Mouse (Mus musculus): Measurements from ENCODE around the gene Kif15. TPM values are rescaled to one million over a fixed set of nuclear protein-coding genes. Genes with fewer than 3 reads are reported as not detected.
A peak's percentile ranks its signal among the peaks of the same experiment; 100 is the strongest.

Kif15 gene
- 44.9 and 60.3 TPM in 2 replicates for polyA plus RNA-seq (2012; rRNA removed)
- polyA plus RNA-seq (2014; fragmentation: Nextera tagmentation; extraction: Ambion mirVana): 36.6 and 39.6 TPM in 2 replicates

DNA sequence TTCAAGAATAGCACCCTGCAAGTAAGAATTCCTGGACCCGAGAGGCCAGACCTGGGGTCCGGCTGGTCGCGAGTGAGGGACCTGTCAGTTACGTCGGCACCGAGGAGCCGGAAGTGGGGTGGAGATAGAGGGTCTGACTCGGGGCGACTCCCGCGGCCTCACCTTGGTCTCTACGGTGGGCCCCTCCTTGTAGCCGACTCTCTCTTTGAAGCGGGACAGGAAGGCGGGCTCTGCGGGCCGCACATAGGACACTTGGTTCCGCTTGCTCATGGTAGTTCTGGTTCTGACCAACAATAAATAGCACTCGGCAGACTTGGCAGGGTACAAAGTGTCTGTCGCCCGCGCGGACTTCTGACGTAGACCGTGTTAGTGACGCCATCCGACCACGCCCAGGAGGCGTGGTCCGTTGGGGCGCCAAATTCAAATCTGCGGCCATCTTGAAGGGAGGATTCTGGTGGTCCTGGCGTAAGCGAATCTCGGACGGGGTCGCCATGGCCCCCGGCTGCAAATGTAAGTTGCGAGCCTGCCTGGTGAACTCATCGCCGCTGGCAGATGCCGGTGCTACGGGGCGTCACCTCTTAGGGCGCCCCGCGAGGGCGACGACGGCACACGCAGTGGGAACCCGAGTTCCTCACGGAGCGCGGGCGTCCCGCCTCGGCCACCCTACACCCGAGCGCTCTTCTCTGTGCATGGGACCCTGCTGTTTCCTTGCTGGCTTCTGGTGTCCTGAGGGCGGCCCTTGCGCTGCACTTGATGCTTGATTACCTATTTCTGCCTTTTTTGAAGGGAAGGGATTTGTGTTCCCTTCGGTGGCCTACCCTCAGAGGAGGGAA, at the start of gene Kif15, which contains the start of gene 1110059G10Rik:
Gene Kif15 (plus strand): TSS at position 404 of the 833 bp plus-strand sequence.
Gene 1110059G10Rik (minus strand): TSS at position 358 of the 833 bp plus-strand sequence.
- H3K4me3 ChIP-seq (replicated peaks; ENCODE audit: low read length): peak within 1 kb of the TSS; percentile 89
- peak within 1 kb of the TSS; percentile 83 for H3K9ac ChIP-seq (ENCODE audit: low read depth, low read length, severe bottlenecking)
- peak; percentile 98 for ATAC-seq (ENCODE audit: low FRiP score, low read depth)
- no peaks in the 10 kb centered on the region for H3K9me3 ChIP-seq (ENCODE audit: control insufficient read depth, low read length)
- WGBS: under 1% methylated on average over 54 of the region's 64 CpGs
- peaks cover 9% of the 10 kb centered on the region for H3K4me1 ChIP-seq (ENCODE audit: control insufficient read depth, insufficient read depth, low read length)
- peak within 1 kb of the TSS; percentile 83 for H3K4me2 ChIP-seq (replicated peaks; ENCODE audit: low read depth, low read length, severe bottlenecking)
- peaks cover 15% of the 10 kb centered on the region for H3K36me3 ChIP-seq (ENCODE audit: control insufficient read depth, insufficient read depth, low read length)
- H3K27me3 ChIP-seq (ENCODE audit: control insufficient read depth, insufficient read depth, low read length): no peaks in the 10 kb centered on the region
- H3K27ac ChIP-seq (replicated peaks; ENCODE audit: low read depth, low read length): peak within 1 kb of the TSS; percentile 73
- TF ChIP-seq POLR2A (IDR thresholded peaks at IDR 0.05; ENCODE audit: borderline replicate concordance, extremely low read depth, insufficient read depth, insufficient read length): 0 out of 2 replicates have a peak, but pooled peaks have one; percentile 38
- DNase-seq (ENCODE audit: low spot score): peak; percentile 95

DNA sequence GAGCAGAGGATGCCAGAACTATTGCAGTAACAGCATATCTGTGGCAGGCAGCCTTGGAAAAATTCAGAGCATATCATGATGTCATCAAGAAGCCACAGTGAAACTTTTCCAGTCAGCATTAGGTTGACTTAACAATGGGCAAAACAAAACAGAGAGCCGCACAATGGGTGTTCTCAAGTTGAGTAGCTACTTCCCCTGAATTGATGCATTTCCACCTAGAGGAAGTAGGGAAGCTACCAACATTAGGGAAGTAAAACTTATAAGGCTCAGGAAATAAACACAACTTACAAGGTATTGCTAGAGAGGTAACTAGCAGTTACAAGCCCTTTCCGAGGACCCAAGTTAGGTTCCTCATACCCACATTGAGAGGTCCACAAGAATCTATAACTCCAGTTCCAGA, 49.8 kb upstream of the Kif15 start:
- no peak overlapping the region for H3K27ac ChIP-seq (replicated peaks; ENCODE audit: low read depth, low read length)
- 0 out of 2 replicates have a peak, but pooled peaks cover under 1% of the 10 kb centered on the region for H3K9me3 ChIP-seq (ENCODE audit: control insufficient read depth, low read length)
- no peak for ATAC-seq (ENCODE audit: low FRiP score, low read depth)
- H3K9ac ChIP-seq (ENCODE audit: low read depth, low read length, severe bottlenecking): no peak overlapping the region
- TF ChIP-seq POLR2A (IDR thresholded peaks at IDR 0.05; ENCODE audit: borderline replicate concordance, extremely low read depth, insufficient read depth, insufficient read length): no peak
- no peaks in the 10 kb centered on the region for H3K4me1 ChIP-seq (ENCODE audit: control insufficient read depth, insufficient read depth, low read length)
- no peak overlapping the region for H3K4me2 ChIP-seq (replicated peaks; ENCODE audit: low read depth, low read length, severe bottlenecking)
- no peak overlapping the region for H3K4me3 ChIP-seq (replicated peaks; ENCODE audit: low read length)
- 91% methylated on average over 2 of the region's 2 CpGs for WGBS
- H3K36me3 ChIP-seq (ENCODE audit: control insufficient read depth, insufficient read depth, low read length): no peaks in the 10 kb centered on the region
- H3K27me3 ChIP-seq (ENCODE audit: control insufficient read depth, insufficient read depth, low read length): no peaks in the 10 kb centered on the region
- DNase-seq (ENCODE audit: low spot score): no peak

DNA sequence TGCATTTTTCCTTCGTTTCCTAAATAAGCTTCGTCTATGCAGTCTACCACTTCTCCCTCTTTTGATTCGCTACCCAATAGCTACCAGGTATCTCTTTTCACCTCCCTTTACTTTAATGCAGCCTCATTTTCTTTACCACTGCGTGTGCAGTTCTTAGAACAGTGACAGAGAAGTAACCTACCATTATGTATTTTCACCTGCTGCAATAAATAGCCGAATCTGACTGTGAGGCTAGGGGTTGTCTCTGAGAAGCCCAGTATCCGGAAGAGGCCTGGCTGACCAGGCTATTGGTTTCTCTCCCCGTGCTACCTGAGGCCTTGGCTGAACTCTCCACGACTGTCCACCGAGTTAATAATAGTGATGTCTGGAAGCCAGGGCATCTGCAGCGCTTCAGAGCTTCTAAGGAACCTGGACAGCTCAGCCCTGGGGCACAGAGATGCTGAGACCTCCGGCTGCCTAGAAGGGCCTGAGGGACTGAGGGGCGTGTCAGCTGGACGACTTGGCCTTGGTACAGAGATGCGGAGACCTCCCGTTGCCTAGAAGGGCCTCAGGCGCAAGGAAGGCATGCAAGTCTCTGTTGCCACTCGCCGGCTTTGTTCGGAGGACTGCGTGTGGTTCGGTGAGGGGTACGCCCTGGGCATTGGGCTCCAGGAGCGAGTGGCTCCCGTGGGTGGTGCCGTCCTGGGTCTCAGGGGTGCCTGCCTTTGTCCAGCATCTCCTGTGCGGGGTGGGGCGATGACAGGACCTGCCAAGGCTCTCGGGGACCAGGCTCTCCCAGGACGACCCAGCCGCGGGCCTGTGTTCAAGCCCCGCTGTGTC, 47.9 kb upstream of the Kif15 start:
- peak; percentile 50; the same call in 1 of the 2 replicates for TF ChIP-seq POLR2A (IDR thresholded peaks at IDR 0.05; ENCODE audit: borderline replicate concordance, extremely low read depth, insufficient read depth, insufficient read length)
- H3K9ac ChIP-seq (ENCODE audit: low read depth, low read length, severe bottlenecking): peak overlapping the region; percentile 78
- H3K9me3 ChIP-seq (ENCODE audit: control insufficient read depth, low read length): no peaks in the 10 kb centered on the region
- H3K4me2 ChIP-seq (replicated peaks; ENCODE audit: low read depth, low read length, severe bottlenecking): peak overlapping the region; percentile 58
- H3K27ac ChIP-seq (replicated peaks; ENCODE audit: low read depth, low read length): no peak overlapping the region
- WGBS: 14% methylated on average over 32 of the region's 32 CpGs
- ATAC-seq (ENCODE audit: low FRiP score, low read depth): peak; percentile 92
- peak; percentile 72 for DNase-seq (ENCODE audit: low spot score)
- H3K36me3 ChIP-seq (ENCODE audit: control insufficient read depth, insufficient read depth, low read length): no peaks in the 10 kb centered on the region
- H3K4me3 ChIP-seq (replicated peaks; ENCODE audit: low read length): peak overlapping the region; percentile 50
- H3K4me1 ChIP-seq (ENCODE audit: control insufficient read depth, insufficient read depth, low read length): no peaks in the 10 kb centered on the region
- no peaks in the 10 kb centered on the region for H3K27me3 ChIP-seq (ENCODE audit: control insufficient read depth, insufficient read depth, low read length)

DNA sequence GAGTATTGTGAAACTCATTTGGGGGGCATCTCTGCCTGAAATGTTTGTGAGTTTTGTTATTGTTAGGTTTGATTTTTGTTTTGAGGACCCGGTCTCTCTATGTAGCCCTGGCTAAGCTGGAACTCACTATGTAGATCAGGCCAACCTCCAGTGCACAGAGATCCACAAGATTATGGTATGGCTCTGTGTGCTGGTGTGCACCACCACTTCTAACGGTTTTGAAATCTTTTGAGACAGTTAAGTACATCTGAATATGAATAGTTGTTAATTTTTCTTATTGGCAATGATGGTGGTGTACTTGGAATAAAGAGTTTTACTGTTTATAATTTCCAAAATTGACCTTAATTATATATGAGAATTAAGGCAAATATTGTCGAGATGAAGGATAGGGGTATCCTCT, 28.4 kb upstream of the Kif15 start:
- H3K4me2 ChIP-seq (replicated peaks; ENCODE audit: low read depth, low read length, severe bottlenecking): peak overlapping the region; percentile 55
- no peak for TF ChIP-seq POLR2A (IDR thresholded peaks at IDR 0.05; ENCODE audit: borderline replicate concordance, extremely low read depth, insufficient read depth, insufficient read length)
- H3K9me3 ChIP-seq (ENCODE audit: control insufficient read depth, low read length): no peaks in the 10 kb centered on the region
- peak overlapping the region; percentile 83; the same call in 1 of the 2 replicates for H3K27ac ChIP-seq (replicated peaks; ENCODE audit: low read depth, low read length)
- DNase-seq (ENCODE audit: low spot score): no peak
- 25% methylated on average over 3 of the region's 3 CpGs for WGBS
- ATAC-seq (ENCODE audit: low FRiP score, low read depth): no peak
- H3K27me3 ChIP-seq (ENCODE audit: control insufficient read depth, insufficient read depth, low read length): no peaks in the 10 kb centered on the region
- H3K4me3 ChIP-seq (replicated peaks; ENCODE audit: low read length): peak overlapping the region; percentile 78
- peaks cover 27% of the 10 kb centered on the region for H3K36me3 ChIP-seq (ENCODE audit: control insufficient read depth, insufficient read depth, low read length)
- peaks cover 5% of the 10 kb centered on the region for H3K4me1 ChIP-seq (ENCODE audit: control insufficient read depth, insufficient read depth, low read length)
- H3K9ac ChIP-seq (ENCODE audit: low read depth, low read length, severe bottlenecking): peak overlapping the region; percentile 97

DNA sequence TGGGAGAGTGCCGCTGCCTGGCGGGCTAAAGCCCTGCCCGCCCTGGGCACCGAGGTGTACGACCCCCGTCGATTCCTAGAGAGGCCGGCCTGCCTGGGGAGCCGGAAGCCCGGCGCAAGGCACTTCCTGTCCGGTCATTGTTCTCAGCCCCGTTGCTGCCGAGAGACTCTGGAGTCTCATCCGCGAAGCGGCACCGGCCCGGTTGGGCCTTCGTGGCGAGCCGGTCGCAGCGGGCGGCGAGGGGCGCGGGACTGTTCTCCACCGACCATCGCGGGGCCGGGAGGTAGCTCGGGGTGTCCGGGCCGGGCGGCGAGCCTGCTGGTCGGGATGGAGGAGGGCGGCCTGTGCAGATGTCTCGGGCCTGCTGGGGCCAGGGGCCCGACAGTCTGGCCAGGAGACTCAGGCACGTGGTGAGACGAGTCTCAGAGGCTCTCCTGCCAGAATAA, 27.9 kb upstream of the Kif15 start, which contains the start of gene Zfp105:
Gene Zfp105 (plus strand): TSS at position 137 of the 446 bp plus-strand sequence.
- TF ChIP-seq POLR2A (IDR thresholded peaks at IDR 0.05; ENCODE audit: borderline replicate concordance, extremely low read depth, insufficient read depth, insufficient read length): 0 out of 2 replicates have a peak, but pooled peaks have one; percentile 40
- Histone ChIP-seq H3K9me3 (ENCODE audit: control insufficient read depth, low read length) (no peaks in the 10 kb centered on the region), H3K27me3 (ENCODE audit: control insufficient read depth, insufficient read depth, low read length) (no peaks in the 10 kb centered on the region), H3K4me2 (replicated peaks; ENCODE audit: low read depth, low read length, severe bottlenecking) (peak within 1 kb of the TSS; percentile 55), H3K36me3 (ENCODE audit: control insufficient read depth, insufficient read depth, low read length) (peaks cover 32% of the 10 kb centered on the region), H3K27ac (replicated peaks; ENCODE audit: low read depth, low read length) (peak within 1 kb of the TSS; percentile 83), H3K4me3 (replicated peaks; ENCODE audit: low read length) (peak within 1 kb of the TSS; percentile 78), H3K9ac (ENCODE audit: low read depth, low read length, severe bottlenecking) (peak within 1 kb of the TSS; percentile 97), H3K4me1 (ENCODE audit: control insufficient read depth, insufficient read depth, low read length) (peaks cover 5% of the 10 kb centered on the region)
- under 1% methylated on average over 43 of the region's 43 CpGs for WGBS
- ATAC-seq (ENCODE audit: low FRiP score, low read depth) (peak; percentile 97), DNase-seq (ENCODE audit: low spot score) (peak; percentile 87)
